Mouse (Mus musculus): ENCODE data around the gene Ppp2r5d. TPM values are rescaled to one million over a fixed set of nuclear protein-coding genes. Genes with fewer than 3 reads are reported as not detected.

Gene Ppp2r5d
- polyA plus RNA-seq (2012; rRNA removed) = 49.5 and 53.3 TPM in 2 replicates

DNA sequence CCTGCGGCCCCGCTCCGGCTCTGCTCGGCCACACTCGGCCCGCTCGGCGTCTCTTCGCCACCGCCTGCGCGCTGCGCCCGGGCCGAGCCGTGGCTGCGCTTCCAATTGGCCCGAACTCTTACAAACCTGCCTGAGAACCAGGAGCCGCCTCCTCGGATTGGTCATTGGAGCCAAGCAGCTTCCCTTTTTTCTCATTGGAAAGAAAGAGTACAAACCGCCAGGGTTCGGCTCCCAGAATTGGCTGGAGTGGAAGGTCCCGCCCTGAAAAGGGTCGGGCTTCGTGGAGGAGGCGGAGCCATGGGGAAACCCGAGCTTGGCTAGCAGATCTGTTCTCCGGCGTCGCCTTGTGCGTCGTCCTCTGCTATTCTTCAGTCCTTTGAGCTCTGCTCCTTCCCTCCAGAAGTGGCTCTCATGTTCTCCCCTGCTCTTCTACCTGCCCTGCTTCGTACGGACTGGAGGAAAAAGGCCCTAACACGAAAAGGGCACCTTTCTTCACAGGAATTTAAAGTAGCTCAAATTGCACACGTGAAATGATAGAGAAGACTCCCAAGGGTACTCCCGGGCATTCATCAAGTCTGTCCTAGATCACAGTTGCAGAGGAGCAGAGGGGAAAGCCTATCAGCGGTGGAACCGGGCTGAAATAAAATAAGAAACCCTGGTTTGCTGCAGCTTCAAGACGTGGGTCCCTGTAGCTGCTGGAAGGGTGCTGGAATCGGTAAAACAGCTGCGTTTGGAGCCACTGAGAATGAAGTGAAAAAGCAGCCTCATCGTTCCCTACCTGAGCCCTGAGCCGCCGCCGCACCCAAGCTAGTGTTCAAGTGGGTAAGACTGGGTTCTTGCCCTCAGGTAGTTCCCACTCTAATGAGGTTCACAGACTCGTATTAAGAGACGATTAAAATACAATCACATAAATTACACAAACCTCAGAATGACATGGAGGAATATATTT, at the start of gene Ppp2r5d:
Gene Ppp2r5d, minus strand, starts transcription at position 225 of the 949 bp plus-strand sequence.

GRCm38 (mm10) chr17:46751794-46752556, 47.1 kb upstream of the Ppp2r5d start, which contains the start of gene Cnpy3:
TSS of gene Cnpy3 (minus strand) at chr17:46752214.

DNA sequence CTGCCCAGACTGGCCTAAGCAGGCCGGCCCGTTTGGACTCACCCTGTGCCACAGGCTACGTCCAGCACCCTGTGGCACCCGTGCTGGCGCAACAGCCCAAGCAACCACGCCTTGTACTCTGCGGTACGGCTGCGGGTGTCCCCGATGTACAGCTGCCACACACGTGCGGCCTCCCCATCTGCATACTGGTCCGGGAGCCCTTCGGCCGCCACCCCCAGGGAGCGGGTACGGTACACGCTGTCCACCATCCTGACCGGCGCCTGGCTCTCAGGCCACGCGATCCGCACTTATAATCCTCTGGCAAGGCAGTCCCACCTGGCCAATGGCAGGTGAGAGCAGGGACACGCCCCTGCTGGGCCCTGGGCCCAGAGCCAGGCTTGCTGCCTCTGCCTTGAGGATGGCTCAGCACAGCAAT, 24.0 kb upstream of the Ppp2r5d start, which contains the start of gene Gnmt:
Gene Gnmt, minus strand, starts transcription at position 265 of the 415 bp plus-strand sequence.

DNA sequence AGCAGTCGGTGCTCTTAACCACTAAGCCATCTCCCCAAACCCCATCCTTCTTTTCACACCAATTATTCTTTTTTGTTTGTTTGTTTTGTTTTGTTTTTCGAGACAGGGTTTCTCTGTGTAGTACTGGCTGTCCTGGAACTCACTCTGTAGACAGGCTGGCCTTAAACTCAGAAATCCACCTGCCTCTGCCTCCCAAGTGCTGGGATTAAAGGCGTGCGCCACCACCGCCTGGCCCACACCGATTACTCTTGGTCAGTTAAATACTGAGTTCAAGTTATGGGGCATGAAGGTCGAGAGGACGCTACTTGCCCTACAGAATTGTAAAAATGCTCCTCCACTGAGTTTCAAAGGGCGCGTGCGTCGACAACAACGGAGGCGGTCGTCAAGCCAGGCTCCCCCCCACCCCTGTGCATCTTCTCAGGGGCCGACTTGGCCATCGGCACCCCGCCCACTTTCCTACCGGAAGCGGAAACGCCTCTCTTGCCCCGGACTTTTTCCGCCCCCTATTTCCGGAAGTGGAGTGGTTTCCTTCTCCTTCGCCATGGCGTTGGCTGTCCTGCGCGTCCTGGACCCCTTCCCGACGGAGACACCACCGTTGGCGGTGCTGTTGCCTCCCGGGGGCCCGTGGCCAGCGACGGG, 6.2 kb upstream of the Ppp2r5d start, which contains the start of gene Pex6:
Gene Pex6, plus strand, starts transcription at position 505 of the 639 bp plus-strand sequence.

DNA sequence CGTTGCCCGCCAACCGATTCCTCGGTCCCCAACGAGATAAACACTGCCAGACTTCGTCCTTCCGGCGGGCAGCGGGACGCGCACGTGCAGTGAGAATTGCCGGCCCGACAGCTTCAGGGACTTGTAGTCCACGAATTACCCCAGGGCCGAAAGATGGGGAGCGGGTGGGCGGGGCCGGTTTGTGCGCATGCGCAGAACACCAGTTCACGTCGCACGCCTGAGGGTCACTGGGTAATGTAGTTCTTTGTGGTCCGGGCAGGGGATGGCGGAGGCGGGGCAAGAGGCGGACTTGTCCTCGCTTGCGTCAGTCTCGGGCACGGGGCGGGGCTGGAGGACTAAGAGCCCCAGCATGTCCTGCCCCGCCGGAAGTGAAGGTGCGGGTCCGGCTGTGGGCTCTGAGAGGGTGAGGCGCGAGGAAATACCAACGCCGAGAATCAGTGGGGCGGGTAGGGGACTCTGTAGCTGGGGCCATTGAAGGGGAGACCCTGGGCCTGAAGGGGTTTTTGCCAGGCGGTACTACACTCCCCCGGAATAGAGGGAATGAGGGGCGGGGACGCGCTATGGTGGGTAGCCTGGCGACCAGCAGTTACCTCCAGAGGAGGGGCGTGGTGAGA, 24.0 kb downstream of the Ppp2r5d start, which contains the start of gene Klhdc3:
Gene Klhdc3, minus strand, starts transcription at position 155 of the 614 bp plus-strand sequence.

GRCm38 (mm10) chr17:46678416-46678815, 26.5 kb downstream of the Ppp2r5d start, which contains the start of gene Mea1:
TSS of gene Mea1 (plus strand) at chr17:46678793.

DNA sequence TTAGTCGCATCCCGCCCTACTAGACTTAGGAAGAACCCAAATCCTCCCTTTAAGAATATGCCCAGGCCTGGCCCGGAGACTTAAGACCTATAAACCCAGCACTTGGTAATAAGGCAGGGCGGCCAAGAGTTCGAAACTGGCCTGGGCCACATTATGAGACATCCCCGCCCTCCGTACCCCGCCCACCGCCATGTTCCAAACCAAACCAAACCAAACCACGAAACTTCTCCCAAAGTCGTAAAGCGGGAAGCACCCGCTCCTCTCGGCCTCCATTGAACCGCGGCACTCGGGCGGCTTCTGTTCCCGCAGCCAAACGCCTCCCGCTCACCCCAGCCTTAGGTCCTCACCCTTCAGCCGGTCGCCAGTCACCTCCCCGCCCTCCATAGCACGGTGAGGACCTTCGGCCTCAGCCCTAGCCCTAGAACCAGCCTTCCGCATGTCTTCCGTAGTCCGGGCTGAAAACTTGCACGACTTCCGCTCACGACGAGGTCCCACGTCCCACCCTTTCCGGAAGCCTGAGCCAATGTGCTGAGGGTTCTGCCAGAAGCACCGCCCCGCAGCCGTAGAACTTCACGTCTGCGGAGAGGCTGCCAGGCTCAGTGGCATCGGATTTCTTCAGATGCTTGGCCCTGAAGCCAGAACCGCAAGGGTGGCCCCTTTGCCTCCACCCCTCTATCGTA, 30.9 kb downstream of the Ppp2r5d start, which contains the start of gene Rrp36:
Gene Rrp36, minus strand, starts transcription at position 503 of the 680 bp plus-strand sequence.

DNA sequence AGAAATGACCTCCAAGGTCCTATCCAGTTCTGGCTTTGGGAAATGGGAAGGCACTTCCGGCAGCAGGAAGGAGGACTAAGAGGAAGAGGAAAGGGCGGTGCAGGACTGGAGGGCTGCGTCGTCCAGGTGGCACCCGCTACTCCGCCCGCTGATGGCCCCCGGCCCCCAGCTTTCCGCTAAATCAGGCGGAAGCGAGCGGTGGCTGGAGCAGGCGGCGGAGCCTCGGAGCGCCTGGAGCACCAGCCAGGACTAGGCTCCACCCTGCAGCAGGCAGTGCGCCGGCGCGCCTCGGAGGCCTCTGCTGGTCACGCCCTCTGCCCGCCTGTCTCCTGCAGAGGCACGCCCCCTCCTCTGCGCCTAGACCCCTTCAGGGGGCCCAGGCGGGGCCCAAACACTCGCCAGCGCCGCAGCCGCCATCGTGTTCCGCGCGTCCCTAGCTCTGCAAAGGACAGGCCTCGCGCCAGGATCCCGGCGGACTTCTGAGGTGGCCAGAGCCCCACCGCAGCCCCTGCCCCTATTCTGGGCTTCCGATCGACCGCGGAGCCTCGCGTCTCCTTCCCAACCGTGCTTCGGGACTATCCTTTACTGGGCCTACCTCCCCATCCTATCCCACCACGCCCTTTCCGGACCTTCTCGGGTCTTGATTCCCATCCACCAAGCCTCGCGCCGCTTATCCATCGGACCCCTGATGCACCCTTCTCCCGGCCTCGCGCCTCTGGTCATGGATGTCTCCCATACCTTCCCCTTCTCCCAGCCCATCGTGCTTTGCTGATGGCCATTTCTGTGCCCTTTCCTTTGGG, 54.5 kb downstream of the Ppp2r5d start, which contains the start of gene Cul7:
Gene Cul7, plus strand, starts transcription at position 106 of the 800 bp plus-strand sequence.

GRCm38 (mm10) chr17:46645561-46646321, 59.2 kb downstream of the Ppp2r5d start, which contains the start of the genes Klc4 and Mrpl2:
TSS of gene Klc4 (minus strand) at chr17:46646022.
TSS of gene Mrpl2 (plus strand) at chr17:46646229.

Other genes starting within 250 kb of the Ppp2r5d start
- gene Ttbk1, start 217.4 kb downstream of the Ppp2r5d start, polyA plus RNA-seq (2012; rRNA removed) = 0.38 and 0.45 TPM in 2 replicates
- gene Dnph1, start 208.4 kb downstream of the Ppp2r5d start, polyA plus RNA-seq (2012; rRNA removed) = 4.1 TPM in 2 replicates
- gene Cul9, start 158.7 kb downstream of the Ppp2r5d start, polyA plus RNA-seq (2012; rRNA removed) = 12.2 and 12.8 TPM in 2 replicates
- 229 and 257 TPM in 2 replicates for gene Srf, start 148.9 kb downstream of the Ppp2r5d start, polyA plus RNA-seq (2012; rRNA removed)
- gene Ptk7, start 75.6 kb downstream of the Ppp2r5d start, polyA plus RNA-seq (2012; rRNA removed) = 18.7 and 23.5 TPM in 2 replicates
- 104 and 125 TPM in 2 replicates for gene Klc4, start 59.1 kb downstream of the Ppp2r5d start, polyA plus RNA-seq (2012; rRNA removed)
- 114 and 139 TPM in 2 replicates for gene Mrpl2, start 58.9 kb downstream of the Ppp2r5d start, polyA plus RNA-seq (2012; rRNA removed)
- 23.0 and 25.6 TPM in 2 replicates for gene Cul7, start 54.8 kb downstream of the Ppp2r5d start, polyA plus RNA-seq (2012; rRNA removed)
- 35.6 and 39.8 TPM in 2 replicates for gene Rrp36, start 30.8 kb downstream of the Ppp2r5d start, polyA plus RNA-seq (2012; rRNA removed)
- gene Mea1, start 26.3 kb downstream of the Ppp2r5d start, polyA plus RNA-seq (2012; rRNA removed) = 74.0 and 78.7 TPM in 2 replicates
- 74.5 and 80.0 TPM in 2 replicates for gene Klhdc3, start 24.2 kb downstream of the Ppp2r5d start, polyA plus RNA-seq (2012; rRNA removed)
- gene Pex6, start 6.4 kb upstream of the Ppp2r5d start, polyA plus RNA-seq (2012; rRNA removed) = 90.8 and 100 TPM in 2 replicates
- 2.2 and 3.6 TPM in 2 replicates for gene Gnmt, start 24.1 kb upstream of the Ppp2r5d start, polyA plus RNA-seq (2012; rRNA removed)
- 33.1 and 38.2 TPM in 2 replicates for gene Cnpy3, start 47.1 kb upstream of the Ppp2r5d start, polyA plus RNA-seq (2012; rRNA removed)
- 0.14 TPM in 1 of 2 replicates, not detected in the other for gene Ptcra, start 58.6 kb upstream of the Ppp2r5d start, polyA plus RNA-seq (2012; rRNA removed)
- gene 2310039H08Rik, start 67.5 kb upstream of the Ppp2r5d start, polyA plus RNA-seq (2012; rRNA removed) = 173 and 174 TPM in 2 replicates
- gene Rpl7l1, start 77.6 kb upstream of the Ppp2r5d start, polyA plus RNA-seq (2012; rRNA removed) = 12.5 and 14.0 TPM in 2 replicates
- gene Bicral, start 153.4 kb upstream of the Ppp2r5d start, polyA plus RNA-seq (2012; rRNA removed) = 9.0 and 9.2 TPM in 2 replicates
- 22.9 and 29.6 TPM in 2 replicates for gene Tbcc, start 185.6 kb upstream of the Ppp2r5d start, polyA plus RNA-seq (2012; rRNA removed)
- gene Prph2, start 205.3 kb upstream of the Ppp2r5d start, polyA plus RNA-seq (2012; rRNA removed) = not detected in 2 replicates